Mouse (Mus musculus): ENCODE data around the gene Golga3. TPM values are rescaled to one million over a fixed set of nuclear protein-coding genes. Genes with fewer than 3 reads are reported as not detected.
A peak's percentile ranks its signal among the peaks of the same experiment; 100 is the strongest.

Gene Golga3
- polyA plus RNA-seq, 1 experiment from 2014 or later = 15.1 TPM

- peak overlapping the region; percentile 91 for H3K4me3 ChIP-seq
- H3K9ac ChIP-seq = peak overlapping the region; percentile 97
- H3K4me2 ChIP-seq = peak overlapping the region; percentile 83
- ATAC-seq (ENCODE audit: extremely low read depth, insufficient number of reproducible peaks, low FRiP score, low TSS enrichment) = no peak
- H3K36me3 ChIP-seq = peaks cover 40% of the 10 kb centered on the region
- H3K27ac ChIP-seq (replicated peaks) = no peak overlapping the region
- no peaks in the 10 kb centered on the region for H3K27me3 ChIP-seq (replicated peaks)
- 42% methylated on average over 13 of the region's 13 CpGs for WGBS
- no peaks in the 10 kb centered on the region for H3K9me3 ChIP-seq
- H3K4me1 ChIP-seq = peaks cover 22% of the 10 kb centered on the region
Measured at GRCm38 (mm10) chr5:110231638-110232037, 55.1 kb downstream of the Golga3 start.

DNA sequence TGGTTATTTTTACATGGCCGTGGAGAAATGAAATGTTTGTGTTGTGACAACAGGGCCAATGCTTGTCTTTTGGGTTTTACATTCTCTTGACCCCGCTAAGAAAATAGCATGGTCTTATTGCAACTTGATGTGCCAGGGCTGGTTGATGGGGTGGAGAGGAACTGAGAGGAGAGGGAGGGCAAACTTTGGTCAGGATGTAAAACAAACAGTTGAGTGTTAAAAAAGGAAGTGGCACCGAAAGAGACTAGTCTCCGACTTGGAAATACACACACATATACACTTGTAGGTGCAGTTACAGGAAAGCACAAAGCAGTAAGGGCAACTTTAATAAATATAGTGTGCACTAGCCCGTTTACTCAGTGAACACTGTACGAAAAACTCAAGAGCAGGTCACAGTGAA is 55.8 kb downstream of the Golga3 start:
- no peak for ATAC-seq (ENCODE audit: extremely low read depth, insufficient number of reproducible peaks, low FRiP score, low TSS enrichment)
- WGBS = 80% methylated on average over 6 of the region's 6 CpGs

GRCm38 (mm10) chr5:110244091-110244490 is 67.6 kb downstream of the Golga3 start:
- H3K27ac ChIP-seq (replicated peaks) = no peak overlapping the region
- H3K27me3 ChIP-seq (replicated peaks) = no peaks in the 10 kb centered on the region
- no peak overlapping the region for H3K4me2 ChIP-seq
- H3K36me3 ChIP-seq = peaks cover 98% of the 10 kb centered on the region
- no peak for ATAC-seq (ENCODE audit: extremely low read depth, insufficient number of reproducible peaks, low FRiP score, low TSS enrichment)
- no peaks in the 10 kb centered on the region for H3K9me3 ChIP-seq
- no peak overlapping the region for H3K9ac ChIP-seq
- H3K4me3 ChIP-seq = no peak overlapping the region
- no peaks in the 10 kb centered on the region for H3K4me1 ChIP-seq
- WGBS = 76% methylated on average over 2 of the region's 2 CpGs

More for the DNA sequence above, 55.8 kb downstream of the Golga3 start:
- H3K4me1 ChIP-seq = peaks cover 22% of the 10 kb centered on the region
- H3K36me3 ChIP-seq = peaks cover 40% of the 10 kb centered on the region
- no peaks in the 10 kb centered on the region for H3K27me3 ChIP-seq (replicated peaks)
- no peak overlapping the region for H3K27ac ChIP-seq (replicated peaks)
- peak overlapping the region; percentile 83 for H3K4me2 ChIP-seq
- no peaks in the 10 kb centered on the region for H3K9me3 ChIP-seq
- H3K9ac ChIP-seq = no peak overlapping the region
- H3K4me3 ChIP-seq = peak overlapping the region; percentile 91

- WGBS = 77% methylated on average over 4 of the region's 4 CpGs
- Histone ChIP-seq H3K4me2 (no peak overlapping the region), H3K4me1 (peaks cover 13% of the 10 kb centered on the region), H3K27me3 (replicated peaks) (no peaks in the 10 kb centered on the region), H3K9me3 (no peaks in the 10 kb centered on the region), H3K27ac (replicated peaks) (no peak overlapping the region), H3K9ac (no peak overlapping the region), H3K36me3 (peaks cover 48% of the 10 kb centered on the region), H3K4me3 (no peak overlapping the region)
- no peak for ATAC-seq (ENCODE audit: extremely low read depth, insufficient number of reproducible peaks, low FRiP score, low TSS enrichment)
Measured at GRCm38 (mm10) chr5:110266941-110267340, 90.4 kb downstream of the Golga3 start.

DNA sequence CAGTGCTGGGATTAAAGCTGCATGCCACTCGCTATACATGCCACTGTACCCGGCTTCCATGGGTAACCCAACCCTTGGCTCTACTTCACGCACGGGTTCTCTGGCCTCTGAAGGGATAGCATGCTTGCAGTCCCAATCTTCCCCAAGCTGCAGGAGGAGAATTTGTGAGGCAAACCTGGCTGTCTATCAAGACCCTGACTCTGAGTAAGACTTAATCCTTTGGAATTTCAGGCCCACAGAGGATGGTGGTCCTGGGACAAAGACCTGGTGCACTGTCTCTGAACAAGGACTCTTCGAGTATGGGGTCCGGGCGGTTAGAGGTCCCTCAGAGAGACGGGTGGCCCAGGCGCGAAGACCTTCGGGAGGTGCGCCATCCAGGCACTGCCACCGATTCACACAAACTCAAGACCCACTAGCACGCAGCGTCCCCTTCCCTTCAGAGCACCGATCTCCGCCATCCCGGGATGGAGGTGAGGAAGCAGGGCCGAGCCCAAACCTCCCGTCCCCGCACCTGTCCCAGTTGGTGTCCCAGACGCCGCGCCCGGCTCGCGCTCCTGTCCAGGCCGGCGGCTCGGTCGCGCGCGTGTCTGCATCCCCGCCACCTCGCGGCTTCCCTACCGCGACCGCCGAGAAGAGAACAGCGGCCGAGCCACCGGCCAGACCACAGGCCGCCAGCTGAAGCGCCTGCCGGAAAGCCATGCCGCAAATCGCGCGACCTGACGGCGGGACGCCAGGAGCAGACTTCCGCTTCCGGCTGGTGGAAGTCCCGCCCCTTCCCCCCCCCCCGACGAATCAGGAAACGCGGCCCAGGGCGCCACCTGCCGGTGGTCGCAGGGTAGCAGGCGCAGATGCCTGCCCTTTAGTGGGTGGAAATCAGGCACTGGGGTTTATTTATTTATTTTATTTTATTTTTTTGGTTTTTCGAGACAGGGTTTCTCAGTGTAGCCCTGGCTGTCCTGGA is 92.9 kb downstream of the Golga3 start, which contains the start of gene Pgam5:
TSS of gene Pgam5 (minus strand) at position 773 of the 961 bp plus-strand sequence.
- H3K9me3 ChIP-seq = no peaks in the 10 kb centered on the region
- H3K36me3 ChIP-seq = peaks cover 31% of the 10 kb centered on the region
- H3K4me3 ChIP-seq = peak within 1 kb of the TSS; percentile 90

GRCm38 (mm10) chr5:110270242-110270641 is 93.7 kb downstream of the Golga3 start:
- no peak for ATAC-seq (ENCODE audit: extremely low read depth, insufficient number of reproducible peaks, low FRiP score, low TSS enrichment)
- Histone ChIP-seq H3K27ac (replicated peaks) (no peak overlapping the region), H3K4me2 (no peak overlapping the region), H3K9me3 (no peaks in the 10 kb centered on the region), H3K36me3 (peaks cover 23% of the 10 kb centered on the region), H3K27me3 (replicated peaks) (no peaks in the 10 kb centered on the region), H3K9ac (no peak overlapping the region), H3K4me3 (no peak overlapping the region), H3K4me1 (peaks cover 13% of the 10 kb centered on the region)
- WGBS = 89% methylated on average over 6 of the region's 6 CpGs

More for the DNA sequence above, 92.9 kb downstream of the Golga3 start, which contains the start of gene Pgam5:
- Histone ChIP-seq H3K27ac (replicated peaks) (peak within 1 kb of the TSS; percentile 50), H3K4me1 (peaks cover 13% of the 10 kb centered on the region), H3K4me2 (peak within 1 kb of the TSS; percentile 90), H3K9ac (peak within 1 kb of the TSS; percentile 90), H3K27me3 (replicated peaks) (no peaks in the 10 kb centered on the region)
- peak; percentile 85; the same call in 1 of the 2 replicates for ATAC-seq (ENCODE audit: extremely low read depth, insufficient number of reproducible peaks, low FRiP score, low TSS enrichment)
- under 1% methylated on average over 66 of the region's 66 CpGs for WGBS

DNA sequence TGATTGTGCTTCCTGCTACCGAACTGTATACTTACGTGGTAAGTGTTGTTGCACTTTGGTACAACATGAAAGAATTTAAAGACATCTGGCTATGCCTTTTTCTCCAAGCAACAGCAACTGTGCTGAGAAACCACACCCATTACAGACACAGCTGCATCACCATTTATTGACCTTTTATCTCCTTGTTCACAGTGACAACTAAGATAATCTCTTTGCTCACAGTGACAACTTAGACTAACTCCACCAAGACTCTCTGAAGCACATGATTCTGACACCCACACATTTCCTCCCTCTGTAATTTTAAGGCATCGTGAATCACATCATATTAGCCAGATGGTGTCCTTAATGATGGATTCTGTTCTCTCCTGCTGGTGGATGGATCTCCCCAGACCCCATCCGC is 97.6 kb downstream of the Golga3 start:
- no peak overlapping the region for H3K4me2 ChIP-seq
- no peak overlapping the region for H3K27ac ChIP-seq (replicated peaks)
- H3K36me3 ChIP-seq = no peaks in the 10 kb centered on the region
- no peak overlapping the region for H3K9ac ChIP-seq
- no peaks in the 10 kb centered on the region for H3K27me3 ChIP-seq (replicated peaks)
- H3K4me1 ChIP-seq = peaks cover under 1% of the 10 kb centered on the region
- H3K4me3 ChIP-seq = no peak overlapping the region
- 70% methylated on average over 4 of the region's 4 CpGs for WGBS
- no peaks in the 10 kb centered on the region for H3K9me3 ChIP-seq
- ATAC-seq (ENCODE audit: extremely low read depth, insufficient number of reproducible peaks, low FRiP score, low TSS enrichment) = no peak

- Histone ChIP-seq H3K27ac (replicated peaks) (no peak overlapping the region), H3K36me3 (no peaks in the 10 kb centered on the region), H3K27me3 (replicated peaks) (no peaks in the 10 kb centered on the region), H3K4me2 (no peak overlapping the region), H3K9ac (no peak overlapping the region), H3K4me1 (no peaks in the 10 kb centered on the region), H3K4me3 (no peak overlapping the region), H3K9me3 (no peaks in the 10 kb centered on the region)
- 68% methylated on average over 2 of the region's 2 CpGs for WGBS
- no peak for ATAC-seq (ENCODE audit: extremely low read depth, insufficient number of reproducible peaks, low FRiP score, low TSS enrichment)
Measured at GRCm38 (mm10) chr5:110274846-110275245, 98.3 kb downstream of the Golga3 start.

Other genes starting within 250 kb of the Golga3 start
- gene Zfp932, start 180.2 kb upstream of the Golga3 start, polyA plus RNA-seq (2015; fragmentation: Nextera tagmentation; extraction: Ambion mirVana) = 9.7 and 11.9 TPM in 2 replicates
- 2.5 and 3.4 TPM in 2 replicates for gene Gm17655, start 104.2 kb upstream of the Golga3 start, polyA plus RNA-seq (2015; fragmentation: Nextera tagmentation; extraction: Ambion mirVana)
- 0.47 and 0.82 TPM in 2 replicates for gene Gm35315, start 82.3 kb upstream of the Golga3 start, polyA plus RNA-seq (2015; fragmentation: Nextera tagmentation; extraction: Ambion mirVana)
- 0.94 and 1.1 TPM in 2 replicates for gene Plcxd1, start 76.7 kb upstream of the Golga3 start, polyA plus RNA-seq (2015; fragmentation: Nextera tagmentation; extraction: Ambion mirVana)
- gene Gtpbp6, start 68.5 kb upstream of the Golga3 start, polyA plus RNA-seq (2015; fragmentation: Nextera tagmentation; extraction: Ambion mirVana) = 21.1 and 23.1 TPM in 2 replicates
- gene Zfp605, start 66.6 kb upstream of the Golga3 start, polyA plus RNA-seq (2015; fragmentation: Nextera tagmentation; extraction: Ambion mirVana) = 2.4 and 3.3 TPM in 2 replicates
- gene Chfr, start 40.9 kb upstream of the Golga3 start, polyA plus RNA-seq (2015; fragmentation: Nextera tagmentation; extraction: Ambion mirVana) = 25.8 and 29.9 TPM in 2 replicates
- gene Ankle2, start 54.3 kb downstream of the Golga3 start, polyA plus RNA-seq (2015; fragmentation: Nextera tagmentation; extraction: Ambion mirVana) = 16.1 and 16.3 TPM in 2 replicates
- 47.4 and 56.3 TPM in 2 replicates for gene Pgam5, start 93.2 kb downstream of the Golga3 start, polyA plus RNA-seq (2015; fragmentation: Nextera tagmentation; extraction: Ambion mirVana)
- gene Pxmp2, start 109.5 kb downstream of the Golga3 start, polyA plus RNA-seq (2015; fragmentation: Nextera tagmentation; extraction: Ambion mirVana) = 16.0 and 19.1 TPM in 2 replicates
- gene Pole, start 109.6 kb downstream of the Golga3 start, polyA plus RNA-seq (2015; fragmentation: Nextera tagmentation; extraction: Ambion mirVana) = 16.2 and 17.7 TPM in 2 replicates
- 0.51 and 0.88 TPM in 2 replicates for gene P2rx2, start 166.5 kb downstream of the Golga3 start, polyA plus RNA-seq (2015; fragmentation: Nextera tagmentation; extraction: Ambion mirVana)
- not detected in 2 replicates for gene Lrcol1, start 168.0 kb downstream of the Golga3 start, polyA plus RNA-seq (2015; fragmentation: Nextera tagmentation; extraction: Ambion mirVana)

Data from heart, embryonic 13.5 days (tissue).